ENCODE assay signal across 19 mouse cellular contexts in the genomic region with DNA sequence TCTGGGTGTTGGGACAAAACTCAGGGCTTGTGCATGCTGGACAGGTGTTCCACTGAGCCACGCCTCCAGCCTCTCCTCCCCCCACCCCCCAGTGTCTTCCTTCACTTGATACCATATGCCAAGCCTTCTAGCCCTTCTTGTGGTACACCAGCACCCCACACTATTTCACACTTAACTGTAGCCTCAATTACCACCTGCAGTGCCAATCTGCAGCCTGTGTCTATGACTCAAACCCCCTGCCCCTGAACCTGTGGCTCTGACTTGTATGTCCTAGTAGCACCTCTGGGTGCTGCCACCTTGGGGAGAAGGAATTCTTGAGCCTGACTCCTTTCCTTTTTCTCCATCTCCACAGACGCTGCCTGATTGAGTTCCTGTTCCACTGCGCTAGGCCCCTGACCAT. TPM values are rescaled to one million over a fixed set of nuclear protein-coding genes. Genes with fewer than 3 reads are reported as not detected.
DNase-seq lines count a peak whose midpoint lies in the region; TF ChIP-seq lines count a peak whose summit lies in the region.
"Had no signal": no experiment of that assay in that cellular context is flagged by ENCODE, and none has a peak within 500 bp of the region (broad histone marks: within the 10 kb centered on the region; RNA-seq: fewer than 3 reads in every experiment).

No protein-coding gene starts in this region.

- peak; percentile 68 for DNase-seq in heart, adult 11 months
- no peak for DNase-seq in heart, adult 2 months
- peak; percentile 69 for DNase-seq in thymus, postnatal 0 days (ENCODE audit: low spot score)
- peak; percentile 57 for DNase-seq in thymus, postnatal 25 days
- DNase-seq in cerebellum, postnatal 14 days: no peak
- DNase-seq in lung, adult 2 months: no peak
- DNase-seq in ovary, adult 18-20 months (ENCODE audit: low spot score): no peak
- DNase-seq: adrenal gland, adult 8-10 months; adrenal gland, postnatal 25 days; cerebellum, adult 11-12 months; cerebellum, adult 8-10 months; cerebellum, postnatal 10 days; gastrocnemius, postnatal 14 days; heart, postnatal 10 days; heart, postnatal 36 days had no signal

- H3K4me1 ChIP-seq in heart, adult 2 months (ENCODE audit: control insufficient read depth, insufficient read depth, low read length): no peaks in the 10 kb centered on the region
- no peaks in the 10 kb centered on the region for H3K4me1 ChIP-seq in lung, adult 2 months (ENCODE audit: control insufficient read depth, insufficient read depth, low read length)
- H3K4me1 ChIP-seq: forebrain, embryonic 10.5 days; forebrain, embryonic 13.5 days; hindbrain, embryonic 10.5 days; hindbrain, embryonic 13.5 days had no signal

- no peaks in the 10 kb centered on the region for H3K79me2 ChIP-seq in heart, adult 2 months (replicated peaks; ENCODE audit: control insufficient read depth, insufficient read depth, low read length)

- H3K27me3 ChIP-seq in heart, adult 2 months (ENCODE audit: control insufficient read depth, insufficient read depth, low read length): no peaks in the 10 kb centered on the region
- H3K27me3 ChIP-seq: forebrain, embryonic 13.5 days had no signal

- no peak overlapping the region for H3K27ac ChIP-seq in heart, adult 2 months
- H3K27ac ChIP-seq: forebrain, embryonic 10.5 days; forebrain, embryonic 13.5 days; hindbrain, embryonic 10.5 days; hindbrain, embryonic 13.5 days had no signal

- no peak overlapping the region for H3K4me3 ChIP-seq in heart, adult 2 months
- H3K4me3 ChIP-seq in lung, adult 2 months (replicated peaks; ENCODE audit: extremely low read depth, low read depth, low read length): no peak overlapping the region
- H3K4me3 ChIP-seq: forebrain, embryonic 10.5 days; forebrain, embryonic 13.5 days; hindbrain, embryonic 10.5 days; hindbrain, embryonic 13.5 days had no signal

- 74% methylated on average over 3 of the region's 3 CpGs for WGBS in heart, adult 2 months
- WGBS in lung, adult 2 months: 73% methylated on average over 3 of the region's 3 CpGs

- H3K36me3 ChIP-seq in heart, adult 2 months (ENCODE audit: control insufficient read depth, insufficient read depth, low read length): no peaks in the 10 kb centered on the region
- H3K36me3 ChIP-seq: forebrain, embryonic 10.5 days; hindbrain, embryonic 10.5 days; hindbrain, embryonic 13.5 days had no signal

- intact Hi-C loops in heart, adult 2 months (cut with DNase I): no loop called here

- TF ChIP-seq CTCF in heart, adult 2 months (IDR thresholded peaks at IDR 0.05): no peak
- no peak for TF ChIP-seq CTCF in lung, adult 2 months (IDR thresholded peaks at IDR 0.05; ENCODE audit: insufficient read depth, low read length)

- TF ChIP-seq POLR2A in heart, adult 2 months (IDR thresholded peaks at IDR 0.05; ENCODE audit: insufficient read depth, low read depth, low read length): no peak
- no peak for TF ChIP-seq POLR2A in lung, adult 2 months (IDR thresholded peaks at IDR 0.05; ENCODE audit: borderline replicate concordance, extremely low read depth, low read depth, low read length)

- H3K9ac ChIP-seq in heart, adult 2 months (ENCODE audit: low read depth, low read length): no peak overlapping the region
- H3K9ac ChIP-seq: forebrain, embryonic 13.5 days; hindbrain, embryonic 13.5 days had no signal

- no peak for TF ChIP-seq EP300 in heart, adult 2 months (IDR thresholded peaks at IDR 0.05; ENCODE audit: insufficient read depth, low read depth, low read length)

RNA-seq across cellular contexts. Expression of gene Coro1a, which starts 4.3 kb away (rescaled TPM):
- 10 to 100 TPM in 1 of 2 experiments, 1 to 10 TPM in 1; 9.8 to 12.1 TPM for total RNA-seq in heart, adult 2 months (2021)
- 22.2 and 33.7 TPM in 2 replicates for polyA plus RNA-seq in heart, adult 2 months (2012; rRNA removed)
- 1,525 and 1,527 TPM in 2 replicates for polyA plus RNA-seq in thymus, postnatal 0 days (2015; fragmentation: Nextera tagmentation; extraction: Ambion mirVana)
- polyA plus RNA-seq in lung, adult 2 months (2012; rRNA removed): 208 and 229 TPM in 2 replicates

RNA-seq across cellular contexts. Expression of gene Slx1b, which starts 16.3 kb away (rescaled TPM):
- 1 to 10 TPM; 3.6 to 3.9 TPM for total RNA-seq in heart, adult 2 months (2021)
- polyA plus RNA-seq in heart, adult 2 months (2012; rRNA removed): 7.8 and 10.3 TPM in 2 replicates
- polyA plus RNA-seq in thymus, postnatal 0 days (2015; fragmentation: Nextera tagmentation; extraction: Ambion mirVana): 6.0 and 7.6 TPM in 2 replicates
- 23.4 and 27.7 TPM in 2 replicates for polyA plus RNA-seq in lung, adult 2 months (2012; rRNA removed)

RNA-seq across cellular contexts. Expression of gene Bola2, which starts 16.7 kb away (rescaled TPM):
- total RNA-seq in heart, adult 2 months (2021): 10 to 100 TPM; 49.7 to 63.7 TPM
- polyA plus RNA-seq in heart, adult 2 months (2012; rRNA removed): 25.9 and 29.1 TPM in 2 replicates
- polyA plus RNA-seq in thymus, postnatal 0 days (2015; fragmentation: Nextera tagmentation; extraction: Ambion mirVana): 154 and 155 TPM in 2 replicates
- 38.2 and 39.6 TPM in 2 replicates for polyA plus RNA-seq in lung, adult 2 months (2012; rRNA removed)

RNA-seq across cellular contexts. Expression of gene Sult1a1, which starts 35.7 kb away (rescaled TPM):
- total RNA-seq in heart, adult 2 months (2021): 10 to 100 TPM; 34.1 to 34.3 TPM
- 53.6 and 56.6 TPM in 2 replicates for polyA plus RNA-seq in heart, adult 2 months (2012; rRNA removed)
- 8.5 and 11.0 TPM in 2 replicates for polyA plus RNA-seq in thymus, postnatal 0 days (2015; fragmentation: Nextera tagmentation; extraction: Ambion mirVana)
- 55.6 and 69.2 TPM in 2 replicates for polyA plus RNA-seq in lung, adult 2 months (2012; rRNA removed)

RNA-seq across cellular contexts. Expression of gene Mapk3, which starts 47.5 kb away (rescaled TPM):
- 10 to 100 TPM; 45.9 to 53.1 TPM for total RNA-seq in heart, adult 2 months (2021)
- 111 and 120 TPM in 2 replicates for polyA plus RNA-seq in heart, adult 2 months (2012; rRNA removed)
- 35.6 and 37.4 TPM in 2 replicates for polyA plus RNA-seq in thymus, postnatal 0 days (2015; fragmentation: Nextera tagmentation; extraction: Ambion mirVana)
- 500 and 548 TPM in 2 replicates for polyA plus RNA-seq in lung, adult 2 months (2012; rRNA removed)

Comparison
In these comparisons a context has a peak if more than half of its experiments do, and no peak if none do; other contexts are left out.
1. DNase-seq: peak in heart, adult 11 months (single experiment), thymus, postnatal 0 days (single experiment) and thymus, postnatal 25 days (single experiment); none in heart, adult 2 months (0 of 2), cerebellum, postnatal 14 days (0 of 2), lung, adult 2 months (single experiment) and ovary, adult 18-20 months (single experiment).